Mouse (Mus musculus): ENCODE measurements around the gene Mterf2. TPM values are rescaled to one million over a fixed set of nuclear protein-coding genes. Genes with fewer than 3 reads are reported as not detected.
A peak's percentile ranks its signal among the peaks of the same experiment; 100 is the strongest.

Mterf2 gene
- polyA plus RNA-seq, 1 experiment from 2014 or later, result 10.4 TPM

DNA sequence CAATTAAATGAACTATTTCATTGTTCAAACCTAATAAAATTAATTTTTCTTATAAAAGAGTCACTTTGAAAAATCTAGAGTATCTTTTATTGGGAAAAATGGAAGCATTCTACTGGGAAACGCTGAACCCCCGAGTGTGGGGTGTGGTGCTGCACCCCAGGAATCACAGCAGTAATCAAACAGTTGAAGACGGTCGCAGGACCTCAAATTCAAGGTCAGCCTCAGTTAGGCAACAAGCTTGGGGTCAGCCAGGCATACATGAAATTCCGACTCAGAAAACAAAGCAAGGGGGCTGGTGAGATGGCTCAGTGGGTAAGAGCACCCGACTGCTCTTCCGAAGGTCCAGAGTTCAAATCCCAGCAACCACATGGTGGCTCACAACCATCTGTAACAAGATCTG, 29.6 kb upstream of the Mterf2 start:
- Histone ChIP-seq H3K27me3 (ENCODE audit: insufficient read depth, low read length) (no peaks in the 10 kb centered on the region), H3K36me3 (ENCODE audit: insufficient read depth) (no peaks in the 10 kb centered on the region), H3K9ac (no peak overlapping the region), H3K4me3 (ENCODE audit: low read depth, low read length) (no peak overlapping the region), H3K9me3 (ENCODE audit: low read depth, low read length) (no peaks in the 10 kb centered on the region), H3K4me2 (no peak overlapping the region), H3K4me1 (ENCODE audit: insufficient read depth) (peaks cover 3% of the 10 kb centered on the region; the same call in 1 of the 2 replicates), H3K27ac (ENCODE audit: low read depth) (no peak overlapping the region)
- DNase-seq (no peak), ATAC-seq (ENCODE audit: insufficient read depth) (no peak)
- 82% methylated on average over 7 of the region's 7 CpGs for WGBS
- TF ChIP-seq CTCF (IDR thresholded peaks at IDR 0.05; ENCODE audit: low read depth), result no peak

DNA sequence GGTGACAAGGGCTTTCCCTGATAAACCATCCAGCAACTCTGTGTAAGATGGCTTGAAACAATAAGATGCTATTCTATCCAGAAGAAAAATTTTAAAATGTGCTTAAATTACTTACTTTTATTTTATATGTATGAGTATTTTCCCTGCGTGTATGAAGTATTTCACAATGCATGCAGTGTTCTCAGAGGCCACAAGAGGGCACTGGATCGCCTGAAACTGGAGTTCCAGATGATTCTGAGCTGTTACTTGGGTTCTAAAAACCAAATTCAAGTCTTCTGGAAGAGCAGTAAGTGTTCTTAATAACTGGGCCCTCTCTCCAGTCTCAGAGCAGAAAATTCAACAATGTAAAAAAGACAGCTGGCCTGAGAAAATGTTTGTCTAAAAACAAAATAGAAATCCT, 26.4 kb upstream of the Mterf2 start:
- no peak for ATAC-seq (ENCODE audit: insufficient read depth)
- Histone ChIP-seq H3K27ac (ENCODE audit: low read depth) (no peak overlapping the region), H3K36me3 (ENCODE audit: insufficient read depth) (peaks cover 10% of the 10 kb centered on the region; the same call in 1 of the 2 replicates), H3K4me1 (ENCODE audit: insufficient read depth) (no peaks in the 10 kb centered on the region), H3K4me3 (ENCODE audit: low read depth, low read length) (no peak overlapping the region), H3K9ac (no peak overlapping the region), H3K27me3 (ENCODE audit: insufficient read depth, low read length) (no peaks in the 10 kb centered on the region), H3K4me2 (no peak overlapping the region), H3K9me3 (ENCODE audit: low read depth, low read length) (no peaks in the 10 kb centered on the region)
- 4% methylated on average over 2 of the region's 2 CpGs for WGBS
- DNase-seq, result peak; percentile 86
- peak; percentile 80 for TF ChIP-seq CTCF (IDR thresholded peaks at IDR 0.05; ENCODE audit: low read depth)

DNA sequence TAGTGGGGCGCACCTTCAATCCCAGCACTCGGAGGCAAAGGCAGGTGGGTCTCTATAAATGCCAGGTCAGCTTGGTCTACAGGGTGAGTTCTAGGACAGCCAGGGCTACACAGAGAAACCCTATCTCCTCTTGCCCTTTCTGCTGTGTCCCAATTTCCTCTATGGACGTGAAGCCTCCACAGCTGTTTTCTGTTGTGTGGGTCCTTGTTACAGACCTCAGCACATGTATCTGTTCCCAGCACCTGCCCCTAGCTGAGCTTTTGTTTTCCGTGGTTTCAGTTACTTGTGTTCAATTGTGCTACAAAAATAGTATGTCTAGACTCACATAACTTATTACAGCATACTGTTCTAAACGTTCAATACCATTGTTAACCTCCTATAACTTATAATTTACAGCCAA, 21.4 kb upstream of the Mterf2 start:
- Histone ChIP-seq H3K36me3 (ENCODE audit: insufficient read depth) (peaks cover 37% of the 10 kb centered on the region), H3K9me3 (ENCODE audit: low read depth, low read length) (no peaks in the 10 kb centered on the region), H3K27ac (ENCODE audit: low read depth) (no peak overlapping the region), H3K9ac (no peak overlapping the region), H3K4me1 (ENCODE audit: insufficient read depth) (no peaks in the 10 kb centered on the region), H3K4me3 (ENCODE audit: low read depth, low read length) (no peak overlapping the region), H3K4me2 (no peak overlapping the region), H3K27me3 (ENCODE audit: insufficient read depth, low read length) (no peaks in the 10 kb centered on the region)
- DNase-seq (no peak), ATAC-seq (ENCODE audit: insufficient read depth) (no peak)
- 90% methylated on average over 5 of the region's 5 CpGs for WGBS
- no peak for TF ChIP-seq CTCF (IDR thresholded peaks at IDR 0.05; ENCODE audit: low read depth)

DNA sequence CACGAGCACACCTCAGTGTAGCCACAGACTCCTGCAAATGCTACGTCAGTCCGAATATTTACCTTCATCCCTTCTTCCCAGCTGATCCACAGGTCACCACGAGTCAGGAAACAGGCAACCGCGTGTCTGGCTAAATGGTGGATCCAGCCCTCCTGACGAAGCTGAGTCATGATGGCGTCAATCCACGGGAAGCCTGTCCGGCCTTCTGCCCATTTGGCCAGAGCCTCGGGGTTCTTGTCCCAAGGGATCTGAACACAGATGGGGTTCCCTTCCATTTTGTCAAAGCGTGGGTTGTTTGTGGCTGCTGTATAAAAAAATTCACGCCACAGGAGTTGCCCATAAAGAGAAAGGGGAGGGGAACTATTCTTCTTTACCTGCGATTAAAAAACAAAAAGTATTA, 18.5 kb upstream of the Mterf2 start:
- TF ChIP-seq CTCF (IDR thresholded peaks at IDR 0.05; ENCODE audit: low read depth), result no peak
- no peak for ATAC-seq (ENCODE audit: insufficient read depth)
- WGBS, result 88% methylated on average over 14 of the region's 14 CpGs
- no peak for DNase-seq
- peaks cover 56% of the 10 kb centered on the region for H3K36me3 ChIP-seq (ENCODE audit: insufficient read depth)
- H3K4me2 ChIP-seq, result no peak overlapping the region
- no peaks in the 10 kb centered on the region for H3K27me3 ChIP-seq (ENCODE audit: insufficient read depth, low read length)
- no peak overlapping the region for H3K27ac ChIP-seq (ENCODE audit: low read depth)
- no peak overlapping the region for H3K9ac ChIP-seq
- no peak overlapping the region for H3K4me3 ChIP-seq (ENCODE audit: low read depth, low read length)
- H3K9me3 ChIP-seq (ENCODE audit: low read depth, low read length), result no peaks in the 10 kb centered on the region
- H3K4me1 ChIP-seq (ENCODE audit: insufficient read depth), result no peaks in the 10 kb centered on the region

DNA sequence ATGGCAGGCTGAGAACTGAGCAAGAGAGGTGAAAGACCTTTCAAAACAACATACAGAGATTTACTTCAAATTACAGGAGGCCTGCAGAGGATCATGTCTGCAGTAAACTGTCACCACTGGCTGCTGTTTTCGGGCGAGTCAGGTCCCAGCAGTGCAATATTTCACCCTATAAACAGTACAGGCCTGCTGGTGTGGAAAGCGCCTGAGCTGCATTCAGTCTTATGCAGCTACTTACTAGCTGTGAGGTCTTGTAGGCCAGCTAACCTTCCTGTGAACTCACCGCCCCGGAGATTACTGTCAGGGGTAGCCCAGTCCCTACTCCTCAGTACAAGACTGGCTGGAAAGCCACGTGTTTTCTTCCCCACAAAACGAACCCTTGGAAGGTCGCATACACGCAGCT, 13.6 kb upstream of the Mterf2 start:
- H3K27me3 ChIP-seq (ENCODE audit: insufficient read depth, low read length), result no peaks in the 10 kb centered on the region
- H3K4me2 ChIP-seq, result no peak overlapping the region
- no peaks in the 10 kb centered on the region for H3K4me1 ChIP-seq (ENCODE audit: insufficient read depth)
- H3K9me3 ChIP-seq (ENCODE audit: low read depth, low read length), result no peaks in the 10 kb centered on the region
- H3K4me3 ChIP-seq (ENCODE audit: low read depth, low read length), result no peak overlapping the region
- no peak for TF ChIP-seq CTCF (IDR thresholded peaks at IDR 0.05; ENCODE audit: low read depth)
- ATAC-seq (ENCODE audit: insufficient read depth), result no peak
- H3K9ac ChIP-seq, result no peak overlapping the region
- DNase-seq, result no peak
- H3K36me3 ChIP-seq (ENCODE audit: insufficient read depth), result peaks cover 36% of the 10 kb centered on the region
- no peak overlapping the region for H3K27ac ChIP-seq (ENCODE audit: low read depth)
- 76% methylated on average over 9 of the region's 9 CpGs for WGBS

DNA sequence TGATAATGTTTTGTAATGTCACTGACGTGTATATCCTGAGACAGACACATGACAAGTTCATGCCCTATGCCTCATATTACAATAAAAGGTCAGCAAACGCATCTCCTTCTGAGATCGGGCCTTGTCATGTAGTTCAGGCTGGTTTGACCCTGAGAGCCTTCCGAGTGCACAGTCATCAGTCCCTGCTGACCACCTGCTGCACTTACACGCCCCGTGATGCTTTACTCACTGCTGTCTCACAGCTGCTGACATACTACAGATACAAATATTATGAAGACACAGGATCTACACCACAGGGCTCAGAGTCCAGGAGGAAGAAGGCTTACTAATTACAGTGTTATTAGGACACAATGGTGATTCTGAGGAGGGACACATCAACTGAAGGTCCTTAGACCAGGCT, 8.7 kb upstream of the Mterf2 start:
- 78% methylated on average over 6 of the region's 6 CpGs for WGBS

DNA sequence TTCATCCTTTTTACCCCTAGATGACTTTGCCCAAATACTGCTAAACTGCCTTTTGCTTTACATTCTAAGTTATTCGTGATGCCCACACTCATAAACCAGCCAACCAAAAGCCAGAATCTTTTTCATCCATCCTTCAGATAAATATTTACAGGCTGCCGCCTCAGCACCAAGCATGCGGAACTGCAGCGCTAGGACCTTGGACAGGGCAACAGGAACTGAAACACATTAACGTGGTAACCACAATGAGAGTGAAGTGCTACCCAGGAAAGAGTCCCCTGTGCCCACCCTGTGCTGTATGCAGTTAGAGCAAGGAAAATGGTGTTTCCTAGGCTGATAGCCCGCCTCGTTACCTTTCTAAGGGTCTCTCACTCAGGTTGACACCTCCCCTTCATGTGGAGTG, 626 bp upstream of the Mterf2 start:
- peak overlapping the region; percentile 61 for H3K4me2 ChIP-seq
- H3K9ac ChIP-seq, result no peak overlapping the region
- no peak overlapping the region for H3K27ac ChIP-seq (ENCODE audit: low read depth)
- peaks cover 6% of the 10 kb centered on the region; the same call in 1 of the 2 replicates for H3K36me3 ChIP-seq (ENCODE audit: insufficient read depth)
- 17% methylated on average over 7 of the region's 7 CpGs for WGBS
- no peaks in the 10 kb centered on the region for H3K27me3 ChIP-seq (ENCODE audit: insufficient read depth, low read length)
- no peaks in the 10 kb centered on the region for H3K9me3 ChIP-seq (ENCODE audit: low read depth, low read length)
- ATAC-seq (ENCODE audit: insufficient read depth) (peak; percentile 32; the same call in 1 of the 2 replicates), DNase-seq (peak; percentile 63)
- TF ChIP-seq CTCF (IDR thresholded peaks at IDR 0.05; ENCODE audit: low read depth), result no peak
- H3K4me1 ChIP-seq (ENCODE audit: insufficient read depth), result 0 out of 2 replicates have a peak, but pooled peaks cover 4% of the 10 kb centered on the region
- H3K4me3 ChIP-seq (ENCODE audit: low read depth, low read length), result peak overlapping the region; percentile 59

More for the DNA sequence above, 8.7 kb upstream of the Mterf2 start:
- Histone ChIP-seq H3K9me3 (ENCODE audit: low read depth, low read length) (no peaks in the 10 kb centered on the region), H3K36me3 (ENCODE audit: insufficient read depth) (peaks cover 16% of the 10 kb centered on the region; the same call in 1 of the 2 replicates), H3K27ac (ENCODE audit: low read depth) (no peak overlapping the region), H3K4me2 (no peak overlapping the region), H3K4me1 (ENCODE audit: insufficient read depth) (no peaks in the 10 kb centered on the region), H3K4me3 (ENCODE audit: low read depth, low read length) (no peak overlapping the region), H3K9ac (no peak overlapping the region), H3K27me3 (ENCODE audit: insufficient read depth, low read length) (no peaks in the 10 kb centered on the region)
- DNase-seq (no peak), ATAC-seq (ENCODE audit: insufficient read depth) (no peak)
- TF ChIP-seq CTCF (IDR thresholded peaks at IDR 0.05; ENCODE audit: low read depth), result no peak

DNA sequence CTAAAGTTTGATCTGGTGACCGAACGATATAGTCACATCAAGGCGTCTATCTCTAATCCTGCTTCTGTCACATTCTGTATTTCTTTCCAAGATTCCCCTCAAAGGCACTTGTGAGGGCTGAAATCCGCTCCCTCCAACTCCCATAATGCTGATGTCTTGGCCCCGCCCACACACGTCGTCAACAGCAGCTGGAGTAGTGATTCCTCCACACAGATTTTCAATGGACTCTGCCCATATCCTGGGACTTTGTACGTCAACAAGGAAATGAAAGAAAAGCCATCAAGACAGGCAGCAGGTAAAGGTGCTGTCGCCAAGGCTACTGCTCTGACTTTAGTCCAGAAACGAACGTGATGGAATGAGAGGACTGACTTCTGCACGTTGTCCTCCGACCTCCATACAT, 2.6 kb downstream of the Mterf2 start:
- Histone ChIP-seq H3K9ac (no peak overlapping the region), H3K27ac (ENCODE audit: low read depth) (no peak overlapping the region), H3K4me2 (no peak overlapping the region), H3K4me3 (ENCODE audit: low read depth, low read length) (no peak overlapping the region), H3K36me3 (ENCODE audit: insufficient read depth) (peaks cover 23% of the 10 kb centered on the region), H3K27me3 (ENCODE audit: insufficient read depth, low read length) (no peaks in the 10 kb centered on the region), H3K4me1 (ENCODE audit: insufficient read depth) (0 out of 2 replicates have a peak, but pooled peaks cover 4% of the 10 kb centered on the region), H3K9me3 (ENCODE audit: low read depth, low read length) (no peaks in the 10 kb centered on the region)
- DNase-seq, result no peak
- WGBS, result 81% methylated on average over 13 of the region's 13 CpGs
- no peak for TF ChIP-seq CTCF (IDR thresholded peaks at IDR 0.05; ENCODE audit: low read depth)
- no peak for ATAC-seq (ENCODE audit: insufficient read depth)
